Mouse (Mus musculus) heart, postnatal 0 days (tissue): Measurements from ENCODE around the gene Rbm48.

Source experiments
- CTCF ChIP-seq: IDR thresholded peaks from 2 replicates; pipeline ENCODE4 v1.5.1; 2016; ENCODE audit warnings: antibody characterized with exemption, control low read depth, low read depth
- EP300 ChIP-seq: IDR thresholded peaks from 2 replicates; pipeline ENCODE4 v1.6.1; 2016; ENCODE audit warnings: antibody characterized with exemption, low read depth

DNA sequence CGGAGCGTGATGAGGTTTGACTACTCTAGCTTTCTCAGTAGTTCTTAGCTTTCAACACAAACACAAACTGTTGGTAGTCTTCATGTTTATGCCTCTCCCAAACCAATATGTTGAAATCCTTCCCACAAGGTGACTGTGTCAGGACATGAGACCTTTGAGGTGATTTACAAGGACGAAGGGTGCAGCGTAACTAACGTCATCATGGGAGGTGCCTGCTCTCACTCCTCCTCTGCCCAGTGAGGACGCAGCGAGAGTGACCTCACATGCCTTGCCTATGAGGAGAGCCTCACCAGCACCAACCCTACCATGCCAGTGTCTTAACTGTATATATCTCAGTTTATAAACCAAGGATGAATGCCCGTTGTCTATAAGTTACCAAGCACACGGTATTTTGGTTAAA lies 10.7 kb upstream of the Rbm48 start:
- no peak for TF ChIP-seq CTCF
- no peak for TF ChIP-seq EP300
